Comparison of ENCODE assay signal across 15 mouse cellular contexts in genomic region chr5:112236631-112237030, GRCm38 (mm10). TPM values are rescaled to one million over a fixed set of nuclear protein-coding genes. Genes with fewer than 3 reads are reported as not detected.
DNase-seq lines count a peak whose midpoint lies in the region; ATAC-seq and TF ChIP-seq lines count a peak whose summit lies in the region.
"Had no signal": no experiment of that assay in that cellular context is flagged by ENCODE, and none has a peak within 500 bp of the region (broad histone marks: within the 10 kb centered on the region; RNA-seq: fewer than 3 reads in every experiment).

No protein-coding gene starts in this region.

- DNase-seq in hindbrain, embryonic 10.5 days (ENCODE audit: low spot score): no peak
- DNase-seq in midbrain, postnatal 0 days (ENCODE audit: low spot score): no peak
- DNase-seq in adrenal gland, adult 2 months: no peak
- no peak for DNase-seq in gastrocnemius, postnatal 14 days
- no peak for DNase-seq in spleen, adult 12 weeks (ENCODE audit: low spot score)
- DNase-seq: adrenal gland, adult 8-10 months; cerebellum, adult 18-20 months; gastrocnemius, postnatal 36 days; heart, postnatal 4 days; liver, embryonic 13.5 days had no signal

- H3K9me3 ChIP-seq in forebrain, embryonic 12.5 days: no peaks in the 10 kb centered on the region
- H3K9me3 ChIP-seq in hindbrain, embryonic 10.5 days: no peaks in the 10 kb centered on the region
- no peaks in the 10 kb centered on the region for H3K9me3 ChIP-seq in intestine, embryonic 16.5 days (ENCODE audit: control insufficient read depth, low read length)
- H3K9me3 ChIP-seq in midbrain, postnatal 0 days (ENCODE audit: low read length): no peaks in the 10 kb centered on the region
- H3K9me3 ChIP-seq: embryonic facial prominence, embryonic 15.5 days; heart, embryonic 13.5 days; liver, embryonic 13.5 days had no signal

- H3K4me1 ChIP-seq in forebrain, embryonic 12.5 days: peaks cover 53% of the 10 kb centered on the region
- peaks cover 71% of the 10 kb centered on the region for H3K4me1 ChIP-seq in hindbrain, embryonic 10.5 days (replicated peaks)
- peaks cover 18% of the 10 kb centered on the region; the same call in 1 of the 2 replicates for H3K4me1 ChIP-seq in intestine, embryonic 16.5 days (ENCODE audit: control insufficient read depth, insufficient read depth, low read length)
- H3K4me1 ChIP-seq in midbrain, postnatal 0 days (ENCODE audit: insufficient read depth, low read length): peaks cover 10% of the 10 kb centered on the region; the same call in 1 of the 2 replicates
- H3K4me1 ChIP-seq: heart, embryonic 13.5 days had no signal

- peak overlapping the region; percentile 43 for H3K4me2 ChIP-seq in forebrain, embryonic 12.5 days
- H3K4me2 ChIP-seq in intestine, embryonic 16.5 days (ENCODE audit: low read depth, low read length): no peak overlapping the region
- peak overlapping the region; percentile 45; the same call in 1 of the 2 replicates for H3K4me2 ChIP-seq in midbrain, postnatal 0 days (ENCODE audit: low read depth, low read length, poor library complexity, severe bottlenecking)
- H3K4me2 ChIP-seq: embryonic facial prominence, embryonic 15.5 days; heart, embryonic 13.5 days; liver, embryonic 13.5 days had no signal

- intact Hi-C loops in gastrocnemius, postnatal 14 days (cut with DNase I; ENCODE audit: low total_unique reads): no loop called here

- peak overlapping the region; percentile 51 for H3K9ac ChIP-seq in forebrain, embryonic 12.5 days
- H3K9ac ChIP-seq in intestine, embryonic 16.5 days (ENCODE audit: low read depth, low read length): no peak overlapping the region
- no peak overlapping the region for H3K9ac ChIP-seq in midbrain, postnatal 0 days (replicated peaks; ENCODE audit: low read length, poor library complexity, severe bottlenecking)
- H3K9ac ChIP-seq: embryonic facial prominence, embryonic 15.5 days; heart, embryonic 13.5 days; liver, embryonic 13.5 days had no signal

- 73% methylated on average over 2 of the region's 2 CpGs for WGBS in forebrain, embryonic 12.5 days
- 60% methylated on average over 2 of the region's 2 CpGs for WGBS in hindbrain, embryonic 10.5 days
- WGBS in intestine, embryonic 16.5 days: 53% methylated on average over 2 of the region's 2 CpGs
- WGBS in midbrain, postnatal 0 days: 68% methylated on average over 2 of the region's 2 CpGs

- H3K4me3 ChIP-seq in forebrain, embryonic 12.5 days (replicated peaks): no peak overlapping the region
- peak overlapping the region; percentile 40 for H3K4me3 ChIP-seq in hindbrain, embryonic 10.5 days
- no peak overlapping the region for H3K4me3 ChIP-seq in intestine, embryonic 16.5 days (ENCODE audit: low read length)
- no peak overlapping the region for H3K4me3 ChIP-seq in midbrain, postnatal 0 days (ENCODE audit: low read depth, low read length)
- H3K4me3 ChIP-seq: embryonic facial prominence, embryonic 15.5 days; heart, embryonic 13.5 days; liver, embryonic 13.5 days had no signal

- H3K27ac ChIP-seq in forebrain, embryonic 12.5 days: peak overlapping the region; percentile 97
- peak overlapping the region; percentile 96 for H3K27ac ChIP-seq in hindbrain, embryonic 10.5 days
- peak overlapping the region; percentile 72 for H3K27ac ChIP-seq in intestine, embryonic 16.5 days (ENCODE audit: low read length)
- H3K27ac ChIP-seq in midbrain, postnatal 0 days (ENCODE audit: low read depth, low read length): peak overlapping the region; percentile 87
- H3K27ac ChIP-seq: embryonic facial prominence, embryonic 15.5 days; heart, embryonic 13.5 days; liver, embryonic 13.5 days had no signal

- H3K27me3 ChIP-seq in forebrain, embryonic 12.5 days: no peaks in the 10 kb centered on the region
- H3K27me3 ChIP-seq in hindbrain, embryonic 10.5 days (ENCODE audit: insufficient read depth, poor library complexity, severe bottlenecking): peaks cover 7% of the 10 kb centered on the region; the same call in 1 of the 2 replicates
- no peaks in the 10 kb centered on the region for H3K27me3 ChIP-seq in intestine, embryonic 16.5 days (replicated peaks; ENCODE audit: control insufficient read depth, insufficient read depth, low read length)
- H3K27me3 ChIP-seq in midbrain, postnatal 0 days (ENCODE audit: insufficient read depth, low read length): no peaks in the 10 kb centered on the region

- no peak for ATAC-seq in forebrain, embryonic 12.5 days (ENCODE audit: low FRiP score)
- ATAC-seq in intestine, embryonic 16.5 days: no peak
- ATAC-seq in midbrain, postnatal 0 days (ENCODE audit: low FRiP score): no peak

- H3K36me3 ChIP-seq in forebrain, embryonic 12.5 days (replicated peaks): no peaks in the 10 kb centered on the region
- H3K36me3 ChIP-seq in hindbrain, embryonic 10.5 days: no peaks in the 10 kb centered on the region
- no peaks in the 10 kb centered on the region for H3K36me3 ChIP-seq in intestine, embryonic 16.5 days (ENCODE audit: control insufficient read depth, insufficient read depth, low read length)
- H3K36me3 ChIP-seq in midbrain, postnatal 0 days (ENCODE audit: insufficient read depth, low read length): no peaks in the 10 kb centered on the region
- H3K36me3 ChIP-seq: embryonic facial prominence, embryonic 15.5 days; G1E; heart, embryonic 13.5 days; liver, embryonic 13.5 days had no signal

- no peak for TF ChIP-seq CTCF in midbrain, postnatal 0 days (IDR thresholded peaks at IDR 0.05)

RNA-seq across cellular contexts. Expression of gene Cryba4, which starts 15.7 kb away (rescaled TPM):
- 1.2 and 1.4 TPM in 2 replicates for polyA plus RNA-seq in forebrain, embryonic 12.5 days (2016; fragmentation: Nextera tagmentation; extraction: Ambion mirVana)
- polyA plus RNA-seq in hindbrain, embryonic 10.5 days (2016; fragmentation: Nextera tagmentation; extraction: Ambion mirVana): 0.35 and 1.4 TPM in 2 replicates
- 1.3 and 1.5 TPM in 2 replicates for polyA plus RNA-seq in intestine, embryonic 16.5 days (2015; fragmentation: Nextera tagmentation; extraction: Ambion mirVana)
- total RNA-seq in midbrain, postnatal 0 days (2014; rRNA removed): 1.6 and 2.4 TPM in 2 replicates
- 2.5 and 2.9 TPM in 2 replicates for polyA plus RNA-seq in midbrain, postnatal 0 days (2015; fragmentation: Nextera tagmentation; extraction: Ambion mirVana)
- 10 to 100 TPM; 70.5 to 74.9 TPM for total RNA-seq in adrenal gland, adult 2 months (2021)
- polyA plus RNA-seq in adrenal gland, adult 2 months (2012; rRNA removed): 58.4 and 91.5 TPM in 2 replicates
- under 1 TPM; 0.42 to 0.68 TPM for total RNA-seq in gastrocnemius, postnatal 14 days (2021)

RNA-seq across cellular contexts. Expression of gene Crybb1, which starts 19.0 kb away (rescaled TPM):
- polyA plus RNA-seq in forebrain, embryonic 12.5 days (2016; fragmentation: Nextera tagmentation; extraction: Ambion mirVana): 1.2 and 1.3 TPM in 2 replicates
- 0.19 and 0.42 TPM in 2 replicates for polyA plus RNA-seq in hindbrain, embryonic 10.5 days (2016; fragmentation: Nextera tagmentation; extraction: Ambion mirVana)
- 2.7 and 2.9 TPM in 2 replicates for polyA plus RNA-seq in intestine, embryonic 16.5 days (2015; fragmentation: Nextera tagmentation; extraction: Ambion mirVana)
- total RNA-seq in midbrain, postnatal 0 days (2014; rRNA removed): 7.2 and 11.5 TPM in 2 replicates
- 13.1 and 13.2 TPM in 2 replicates for polyA plus RNA-seq in midbrain, postnatal 0 days (2015; fragmentation: Nextera tagmentation; extraction: Ambion mirVana)
- total RNA-seq in adrenal gland, adult 2 months (2021): 1 to 10 TPM; 2.9 to 3.2 TPM
- polyA plus RNA-seq in adrenal gland, adult 2 months (2012; rRNA removed): 5.3 and 6.7 TPM in 2 replicates
- total RNA-seq in gastrocnemius, postnatal 14 days (2021): 1 to 10 TPM; 1.9 to 2.0 TPM
- total RNA-seq: G1E; heart, postnatal 4 days had no signal
- polyA plus RNA-seq: G1E had no signal

RNA-seq across cellular contexts. Expression of gene Tpst2, which starts 39.9 kb away (rescaled TPM):
- polyA plus RNA-seq in forebrain, embryonic 12.5 days (2016; fragmentation: Nextera tagmentation; extraction: Ambion mirVana): 27.1 and 28.6 TPM in 2 replicates
- 37.2 and 40.9 TPM in 2 replicates for polyA plus RNA-seq in hindbrain, embryonic 10.5 days (2016; fragmentation: Nextera tagmentation; extraction: Ambion mirVana)
- polyA plus RNA-seq in intestine, embryonic 16.5 days (2015; fragmentation: Nextera tagmentation; extraction: Ambion mirVana): 47.4 and 52.0 TPM in 2 replicates
- 37.3 and 41.1 TPM in 2 replicates for total RNA-seq in midbrain, postnatal 0 days (2014; rRNA removed)
- polyA plus RNA-seq in midbrain, postnatal 0 days (2015; fragmentation: Nextera tagmentation; extraction: Ambion mirVana): 37.1 and 37.8 TPM in 2 replicates
- total RNA-seq in adrenal gland, adult 2 months (2021): 100 to 1,000 TPM; 154 to 322 TPM
- 222 and 270 TPM in 2 replicates for polyA plus RNA-seq in adrenal gland, adult 2 months (2012; rRNA removed)
- total RNA-seq in gastrocnemius, postnatal 14 days (2021): 10 to 100 TPM; 17.4 to 23.4 TPM

Comparison
In these comparisons a context has a peak if more than half of its experiments do, and no peak if none do; other contexts are left out.
1. RNA of gene Cryba4, which starts 15.7 kb away (polyA plus RNA-seq): 58.4 to 91.5 TPM in adrenal gland, adult 2 months; 2.5 to 2.9 TPM in midbrain, postnatal 0 days, 1.3 to 1.5 TPM in intestine, embryonic 16.5 days, 0.35 to 1.4 TPM in hindbrain, embryonic 10.5 days and 1.2 to 1.4 TPM in forebrain, embryonic 12.5 days; every median in the first group is over 10 times any median in the second.
2. Peak in every context shown above with its lines, with median percentiles within 50 percentile points of each other: H3K27ac ChIP-seq.